Mouse (Mus musculus): ENCODE measurements at regions not wholly inside any gene's neighbourhood (a gene's known extent, or its start where the extent isn't known, plus 50 kb on each side); places are given as distances from the start of the nearest gene placed in this dataset.

GRCm38 (mm10) chr9:61549692-61550241, 177.6 kb downstream of the Tle3 start:
- TF ChIP-seq POLR2A (IDR thresholded peaks at IDR 0.05; ENCODE audit: low read depth, low read length) (no peak), CTCF (conservative IDR thresholded peaks at IDR 0.05; ENCODE audit: insufficient read depth, insufficient read length, low read depth, low read length) (no peak)
